Mouse (Mus musculus) thymus, adult 2 months (tissue): Measurements from ENCODE around the gene Dapk2.

Experiments used
- CTCF ChIP-seq: fragments of 200-500 bp; IDR thresholded peaks from 2 replicates; pipeline ENCODE4 v1.5.1; 2012; ENCODE audit warnings: mild to moderate bottlenecking, control low read depth, low read length, moderate library complexity, borderline replicate concordance; ENCODE audit not compliant: control insufficient read depth, poor library complexity, insufficient read depth; ENCODE audit errors: extremely low read depth
- POLR2A ChIP-seq: fragments of 200-500 bp; IDR thresholded peaks from 2 replicates; pipeline ENCODE4 v1.6.1; 2012; ENCODE audit warnings: mild to moderate bottlenecking, low read length, control low read depth, moderate library complexity; ENCODE audit not compliant: control insufficient read depth, poor library complexity, insufficient read depth; ENCODE audit errors: extremely low read depth

- TF ChIP-seq POLR2A (no peak), CTCF (no peak)
These were observed 105.7 kb downstream of the Dapk2 start for GRCm38 (mm10) chr9:66263701-66264100.
